Mouse (Mus musculus) liver, adult 2 months (tissue): Measurements from ENCODE around the gene Zrsr1.

Experiments
- CTCF ChIP-seq: fragments of 200-500 bp; IDR thresholded peaks from 2 replicates; pipeline ENCODE4 v1.5.1; 2011; ENCODE audit warnings: low read depth, low read length, control low read depth
- POLR2A ChIP-seq: fragments of 200-500 bp; IDR thresholded peaks from 2 replicates; pipeline ENCODE4 v1.6.1; 2011; ENCODE audit warnings: low read length, control low read depth; ENCODE audit not compliant: insufficient read depth; ENCODE audit errors: extremely low read depth

GRCm38 (mm10) chr11:23007166-23007480, 35.3 kb downstream of the Zrsr1 start:
- no peak for TF ChIP-seq CTCF
- no peak for TF ChIP-seq POLR2A
